Mouse (Mus musculus): ENCODE results near the gene Myo3b. TPM values are rescaled to one million over a fixed set of nuclear protein-coding genes. Genes with fewer than 3 reads are reported as not detected.

Myo3b gene
- polyA plus RNA-seq, 1 experiment from 2014 or later: 0.43 TPM

DNA sequence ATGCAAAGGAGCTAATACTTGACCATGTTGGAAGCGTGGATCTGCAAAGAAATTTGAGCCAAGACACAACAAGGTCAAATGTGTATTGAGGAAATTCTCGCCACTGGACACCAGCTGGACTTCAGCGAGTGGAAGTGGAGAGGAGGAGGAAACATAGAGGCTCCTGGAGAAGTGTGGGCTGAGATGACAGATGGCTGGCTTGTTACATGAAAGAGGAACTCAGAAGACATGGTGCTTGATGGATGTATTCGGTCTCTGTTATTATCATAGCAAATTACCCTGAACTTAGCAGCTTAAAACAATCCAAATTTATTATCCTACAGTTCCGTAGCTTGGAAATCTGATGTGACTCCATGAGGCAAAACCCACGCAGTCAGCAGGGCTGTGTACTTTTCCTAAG lies 148.1 kb downstream of the Myo3b start:
- Histone ChIP-seq H3K27me3 (ENCODE audit: control insufficient read depth, insufficient read depth, low read length) (no peaks in the 10 kb centered on the region), H3K4me3 (replicated peaks; ENCODE audit: low read depth, low read length) (no peak overlapping the region)

DNA sequence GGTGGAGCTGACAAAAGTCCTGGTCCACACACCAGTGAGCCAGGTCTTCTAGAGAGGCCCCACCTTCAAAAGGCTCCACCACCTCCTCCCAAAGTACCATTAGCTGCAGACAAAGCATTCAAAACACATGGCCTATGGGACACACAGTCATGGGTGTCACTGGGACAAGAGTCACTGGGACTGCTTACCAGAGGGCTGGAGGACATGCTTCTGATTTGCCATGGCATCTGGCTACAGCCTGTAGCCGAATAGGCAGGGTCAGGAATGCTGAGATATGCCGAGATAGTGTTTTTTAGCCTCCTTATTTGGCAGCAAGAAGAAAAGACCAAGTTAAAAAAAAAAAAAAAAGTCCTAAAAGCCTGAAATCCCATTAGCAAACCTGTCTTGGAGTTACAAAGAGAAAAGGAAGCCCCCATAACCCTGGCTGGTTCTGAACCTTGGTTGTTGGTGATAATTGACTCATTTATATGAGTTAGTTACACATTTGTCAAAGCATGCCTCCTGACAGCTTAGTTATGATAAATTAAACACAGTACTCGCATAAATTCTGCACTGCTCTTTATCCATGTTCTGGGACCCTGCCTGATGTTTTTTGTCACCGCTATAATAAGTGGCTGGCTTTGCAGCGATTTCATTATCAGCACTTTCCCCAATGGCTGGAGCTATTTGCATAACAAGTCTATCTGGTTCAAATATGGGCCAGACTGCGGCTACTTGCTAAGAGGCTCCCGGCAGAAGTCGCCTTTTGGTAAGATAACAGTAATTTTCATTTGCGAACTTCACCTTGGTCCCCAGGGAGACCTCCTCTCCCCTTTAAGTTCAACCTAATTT lies 156.7 kb downstream of the Myo3b start:
- ATAC-seq (ENCODE audit: low FRiP score, low TSS enrichment): peak; percentile 78; the same call in 1 of the 2 replicates
- H3K27ac ChIP-seq (replicated peaks; ENCODE audit: low read depth, low read length): peak overlapping the region; percentile 76
- 20% methylated on average over 9 of the region's 9 CpGs for WGBS
- no peaks in the 10 kb centered on the region; the same call in 1 of the 2 replicates for H3K27me3 ChIP-seq (ENCODE audit: control insufficient read depth, insufficient read depth, low read length)
- peaks cover 24% of the 10 kb centered on the region for H3K4me1 ChIP-seq (ENCODE audit: control insufficient read depth, insufficient read depth, low read length)
- no peak overlapping the region for H3K4me3 ChIP-seq (replicated peaks; ENCODE audit: low read depth, low read length)
- no peaks in the 10 kb centered on the region for H3K36me3 ChIP-seq (ENCODE audit: control insufficient read depth, insufficient read depth, low read length)
- DNase-seq: peak; percentile 74
- no peaks in the 10 kb centered on the region for H3K9me3 ChIP-seq (ENCODE audit: control insufficient read depth, low read length)
- no peak overlapping the region for H3K4me2 ChIP-seq (ENCODE audit: low read length)
- H3K9ac ChIP-seq (replicated peaks; ENCODE audit: low read length): no peak overlapping the region

More for the DNA sequence above, 148.1 kb downstream of the Myo3b start:
- ATAC-seq (ENCODE audit: low FRiP score, low TSS enrichment) (no peak), DNase-seq (no peak)
- H3K36me3 ChIP-seq (ENCODE audit: control insufficient read depth, insufficient read depth, low read length): no peaks in the 10 kb centered on the region
- WGBS: 92% methylated on average over 6 of the region's 6 CpGs
- H3K4me2 ChIP-seq (ENCODE audit: low read length): no peak overlapping the region
- H3K9ac ChIP-seq (replicated peaks; ENCODE audit: low read length): no peak overlapping the region
- peaks cover 5% of the 10 kb centered on the region; the same call in 1 of the 2 replicates for H3K4me1 ChIP-seq (ENCODE audit: control insufficient read depth, insufficient read depth, low read length)
- H3K9me3 ChIP-seq (ENCODE audit: control insufficient read depth, low read length): no peaks in the 10 kb centered on the region
- no peak overlapping the region for H3K27ac ChIP-seq (replicated peaks; ENCODE audit: low read depth, low read length)

DNA sequence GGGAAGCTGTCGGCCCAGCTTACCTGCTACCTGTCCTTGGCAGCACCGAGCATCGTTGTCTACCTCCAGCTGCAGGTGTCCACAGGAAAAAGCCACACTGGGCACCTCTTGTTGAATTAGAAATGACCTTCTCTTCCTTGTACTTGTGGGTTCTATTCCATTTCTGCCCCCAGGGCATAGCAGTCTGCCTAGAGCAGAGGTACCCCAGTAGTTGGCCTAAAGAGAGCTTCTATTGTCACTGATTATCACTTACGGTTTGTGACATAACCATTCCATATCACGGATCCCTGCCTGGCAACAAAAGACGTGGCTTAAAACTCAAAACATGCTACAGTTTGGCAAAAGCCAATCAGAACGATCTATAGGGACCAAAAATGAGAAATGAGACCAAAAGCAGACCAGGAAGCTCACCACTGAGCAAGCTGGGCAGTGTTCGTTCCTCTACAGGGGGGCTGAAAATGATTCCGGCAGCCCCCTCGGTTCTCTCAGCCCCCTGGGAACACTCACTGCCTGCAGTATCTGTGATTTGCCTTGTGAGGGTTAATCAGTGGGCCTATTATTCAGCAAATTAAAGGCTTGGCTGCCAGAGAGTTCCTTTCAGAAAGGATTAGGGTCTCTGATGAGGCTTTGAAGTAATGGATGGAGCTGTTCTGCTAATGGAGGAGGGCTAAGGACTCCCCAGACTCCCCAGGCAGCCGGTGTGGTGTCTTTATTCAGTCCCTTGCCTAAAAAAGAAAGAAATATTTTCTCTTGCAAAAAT lies 163.1 kb downstream of the Myo3b start:
- Histone ChIP-seq H3K27ac (replicated peaks; ENCODE audit: low read depth, low read length) (peak overlapping the region; percentile 75), H3K27me3 (ENCODE audit: control insufficient read depth, insufficient read depth, low read length) (no peaks in the 10 kb centered on the region), H3K4me2 (ENCODE audit: low read length) (peak overlapping the region; percentile 40), H3K9ac (replicated peaks; ENCODE audit: low read length) (no peak overlapping the region; the same call in 1 of the 2 replicates), H3K4me1 (ENCODE audit: control insufficient read depth, insufficient read depth, low read length) (peaks cover 33% of the 10 kb centered on the region), H3K9me3 (ENCODE audit: control insufficient read depth, low read length) (no peaks in the 10 kb centered on the region), H3K36me3 (ENCODE audit: control insufficient read depth, insufficient read depth, low read length) (no peaks in the 10 kb centered on the region), H3K4me3 (replicated peaks; ENCODE audit: low read depth, low read length) (no peak overlapping the region)
- peak; percentile 84 for ATAC-seq (ENCODE audit: low FRiP score, low TSS enrichment)
- peak; percentile 86 for DNase-seq
- WGBS: 11% methylated on average over 11 of the region's 11 CpGs

DNA sequence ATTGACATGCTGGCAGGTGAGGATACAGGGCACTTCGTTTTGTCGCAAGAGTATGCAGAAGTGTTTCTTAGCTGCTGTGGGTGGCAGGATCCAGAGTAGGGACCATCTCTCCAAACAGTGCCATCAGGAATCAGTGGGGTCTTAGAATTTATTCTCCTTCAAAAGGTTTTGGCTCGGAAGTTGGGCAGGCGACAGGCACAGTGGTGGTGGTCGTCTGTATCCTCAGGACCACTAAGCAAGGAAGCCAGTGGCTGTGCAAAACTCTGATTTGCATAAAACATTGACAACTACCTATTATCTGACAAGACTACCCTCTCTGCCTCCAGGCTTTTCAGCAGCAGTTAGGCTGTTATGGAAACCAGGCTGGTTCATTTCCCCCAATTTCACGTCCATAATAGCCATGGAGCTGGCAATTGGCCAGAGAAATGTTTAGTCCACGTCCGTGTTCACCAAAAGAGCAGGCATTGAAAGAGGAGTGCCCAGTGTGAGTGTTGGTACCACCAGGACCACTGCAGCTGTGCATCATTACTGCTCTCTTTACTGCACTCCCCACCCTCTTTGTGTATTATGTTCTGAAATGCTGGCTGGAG lies 163.7 kb downstream of the Myo3b start:
- ATAC-seq (ENCODE audit: low FRiP score, low TSS enrichment) (peak; percentile 73), DNase-seq (peak; percentile 82)
- Histone ChIP-seq H3K36me3 (ENCODE audit: control insufficient read depth, insufficient read depth, low read length) (no peaks in the 10 kb centered on the region), H3K27me3 (ENCODE audit: control insufficient read depth, insufficient read depth, low read length) (no peaks in the 10 kb centered on the region), H3K27ac (replicated peaks; ENCODE audit: low read depth, low read length) (peak overlapping the region; percentile 75), H3K4me2 (ENCODE audit: low read length) (peak overlapping the region; percentile 40), H3K9me3 (ENCODE audit: control insufficient read depth, low read length) (no peaks in the 10 kb centered on the region), H3K4me1 (ENCODE audit: control insufficient read depth, insufficient read depth, low read length) (peaks cover 29% of the 10 kb centered on the region), H3K9ac (replicated peaks; ENCODE audit: low read length) (no peak overlapping the region), H3K4me3 (replicated peaks; ENCODE audit: low read depth, low read length) (no peak overlapping the region)
- 3% methylated on average over 8 of the region's 8 CpGs for WGBS

DNA sequence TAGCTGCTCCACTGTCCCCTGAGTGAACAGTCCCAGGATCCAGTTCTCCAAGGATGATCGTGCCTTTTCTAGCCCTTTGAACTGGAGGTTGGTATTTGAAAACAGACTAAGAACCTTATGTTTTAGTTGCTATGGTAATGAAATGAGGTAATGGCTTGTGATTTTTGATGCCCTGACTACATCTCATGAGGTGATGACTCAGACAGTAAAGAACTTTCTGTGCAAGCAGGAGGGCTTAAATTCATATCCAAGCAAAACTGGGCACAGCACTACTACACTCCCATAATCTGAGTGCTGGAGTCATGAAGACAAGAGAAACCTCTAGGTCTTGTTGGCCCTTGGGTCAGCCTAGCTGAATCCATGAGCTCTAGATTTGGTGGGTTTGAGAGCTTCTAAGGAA lies 169.5 kb downstream of the Myo3b start:
- no peaks in the 10 kb centered on the region for H3K36me3 ChIP-seq (ENCODE audit: control insufficient read depth, insufficient read depth, low read length)
- ATAC-seq (ENCODE audit: low FRiP score, low TSS enrichment) (no peak), DNase-seq (no peak)
- 93% methylated on average over 1 of the region's 1 CpGs for WGBS
- no peaks in the 10 kb centered on the region for H3K9me3 ChIP-seq (ENCODE audit: control insufficient read depth, low read length)
- peaks cover 4% of the 10 kb centered on the region for H3K4me1 ChIP-seq (ENCODE audit: control insufficient read depth, insufficient read depth, low read length)
- H3K9ac ChIP-seq (replicated peaks; ENCODE audit: low read length): no peak overlapping the region
- H3K27me3 ChIP-seq (ENCODE audit: control insufficient read depth, insufficient read depth, low read length): no peaks in the 10 kb centered on the region
- H3K4me3 ChIP-seq (replicated peaks; ENCODE audit: low read depth, low read length): no peak overlapping the region
- no peak overlapping the region for H3K27ac ChIP-seq (replicated peaks; ENCODE audit: low read depth, low read length)
- no peak overlapping the region for H3K4me2 ChIP-seq (ENCODE audit: low read length)

DNA sequence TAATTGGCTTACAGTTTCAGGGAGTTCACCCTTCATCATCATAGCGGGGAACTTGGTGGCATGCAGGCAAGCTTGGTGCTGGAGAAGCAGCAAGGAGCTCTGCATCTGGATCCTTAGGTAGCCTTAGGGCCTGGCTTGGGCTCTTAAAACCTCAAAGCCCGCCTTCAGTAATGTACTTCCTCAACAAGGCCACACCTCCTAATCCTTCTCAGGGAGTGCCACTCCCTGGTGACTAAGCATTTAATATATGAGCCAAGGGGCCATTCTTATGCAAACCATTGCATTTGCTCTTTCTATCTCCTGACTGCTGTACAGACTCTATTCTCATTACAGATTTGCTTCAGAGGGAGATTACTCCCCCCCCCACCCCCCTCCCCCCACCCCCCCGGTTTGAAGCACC lies 170.9 kb downstream of the Myo3b start:
- Histone ChIP-seq H3K4me3 (replicated peaks; ENCODE audit: low read depth, low read length) (no peak overlapping the region), H3K4me2 (ENCODE audit: low read length) (no peak overlapping the region), H3K27me3 (ENCODE audit: control insufficient read depth, insufficient read depth, low read length) (no peaks in the 10 kb centered on the region), H3K36me3 (ENCODE audit: control insufficient read depth, insufficient read depth, low read length) (no peaks in the 10 kb centered on the region), H3K9me3 (ENCODE audit: control insufficient read depth, low read length) (no peaks in the 10 kb centered on the region), H3K27ac (replicated peaks; ENCODE audit: low read depth, low read length) (peak overlapping the region; percentile 2; the same call in 1 of the 2 replicates), H3K9ac (replicated peaks; ENCODE audit: low read length) (no peak overlapping the region), H3K4me1 (ENCODE audit: control insufficient read depth, insufficient read depth, low read length) (peaks cover 3% of the 10 kb centered on the region; the same call in 1 of the 2 replicates)
- 79% methylated on average over 3 of the region's 3 CpGs for WGBS
- no peak for DNase-seq
- ATAC-seq (ENCODE audit: low FRiP score, low TSS enrichment): no peak

DNA sequence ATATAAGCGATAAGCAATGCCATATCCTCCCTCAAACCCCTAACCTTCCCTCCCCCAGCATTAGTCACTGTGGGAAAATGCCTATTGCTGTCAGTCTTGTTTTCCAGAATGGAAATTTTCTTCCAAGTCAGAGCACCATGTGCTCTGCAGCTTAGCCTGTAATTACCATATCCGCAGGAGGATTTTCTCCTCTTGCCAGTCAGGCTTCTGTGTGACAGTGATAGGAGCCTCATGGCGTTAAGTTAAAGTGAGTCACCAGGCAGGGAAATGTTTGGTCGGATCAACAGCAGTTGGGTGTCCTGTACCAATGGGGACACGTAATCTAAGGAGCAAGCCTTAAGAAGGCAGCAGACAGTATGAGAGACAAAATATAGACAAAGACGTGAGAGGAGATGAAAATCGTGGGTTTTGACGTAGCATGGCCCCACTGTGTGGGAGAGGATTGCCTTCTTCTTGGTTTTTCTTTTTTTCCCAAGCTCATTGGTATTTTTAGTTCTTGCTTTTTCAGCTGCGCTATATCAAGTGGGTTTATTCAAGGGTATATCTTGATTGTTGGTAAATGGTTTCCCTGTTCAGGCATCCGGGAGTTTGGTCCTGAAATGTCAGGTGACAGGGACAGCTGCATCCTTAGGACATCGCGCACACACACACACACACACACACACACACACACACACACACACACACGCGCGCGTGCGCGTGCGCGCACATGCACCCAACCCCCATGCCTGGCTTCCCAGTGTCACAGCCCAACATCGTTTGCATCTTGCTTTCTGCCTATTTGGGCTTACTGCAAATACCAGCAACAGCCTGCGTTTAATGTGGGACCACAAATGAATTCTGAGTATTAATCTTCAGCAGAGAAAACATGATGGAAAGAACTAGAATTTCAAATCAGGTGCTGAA lies 171.8 kb downstream of the Myo3b start:
- H3K4me3 ChIP-seq (replicated peaks; ENCODE audit: low read depth, low read length): no peak overlapping the region
- H3K27me3 ChIP-seq (ENCODE audit: control insufficient read depth, insufficient read depth, low read length): no peaks in the 10 kb centered on the region
- no peaks in the 10 kb centered on the region for H3K9me3 ChIP-seq (ENCODE audit: control insufficient read depth, low read length)
- ATAC-seq (ENCODE audit: low FRiP score, low TSS enrichment) (peak; percentile 58), DNase-seq (peak; percentile 67)
- H3K36me3 ChIP-seq (ENCODE audit: control insufficient read depth, insufficient read depth, low read length): no peaks in the 10 kb centered on the region
- H3K4me2 ChIP-seq (ENCODE audit: low read length): no peak overlapping the region
- no peak overlapping the region for H3K9ac ChIP-seq (replicated peaks; ENCODE audit: low read length)
- 66% methylated on average over 22 of the region's 22 CpGs for WGBS
- H3K27ac ChIP-seq (replicated peaks; ENCODE audit: low read depth, low read length): peak overlapping the region; percentile 45
- H3K4me1 ChIP-seq (ENCODE audit: control insufficient read depth, insufficient read depth, low read length): peaks cover 7% of the 10 kb centered on the region; the same call in 1 of the 2 replicates

DNA sequence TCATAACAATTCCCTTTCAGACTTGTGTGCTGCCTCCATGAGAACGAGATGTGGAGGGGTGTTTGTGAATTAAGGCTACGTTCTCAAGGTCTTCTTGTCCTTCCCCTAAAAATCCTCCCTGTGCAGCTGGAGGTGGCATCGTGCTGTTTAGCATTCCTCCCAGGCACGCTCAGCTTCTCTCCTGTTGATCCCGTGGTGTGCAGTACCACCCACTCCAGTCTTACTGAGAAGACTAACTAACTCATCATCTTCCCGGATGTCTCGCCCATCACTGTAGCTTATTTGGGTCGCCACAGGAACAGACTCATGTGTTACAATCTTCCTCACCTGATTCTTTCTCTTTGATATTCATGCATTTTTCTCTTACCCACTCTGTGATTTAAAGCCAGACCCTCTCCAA lies 175.5 kb downstream of the Myo3b start:
- no peak for ATAC-seq (ENCODE audit: low FRiP score, low TSS enrichment)
- no peaks in the 10 kb centered on the region for H3K36me3 ChIP-seq (ENCODE audit: control insufficient read depth, insufficient read depth, low read length)

More for the DNA sequence above, 175.5 kb downstream of the Myo3b start:
- 67% methylated on average over 8 of the region's 8 CpGs for WGBS
- Histone ChIP-seq H3K27me3 (ENCODE audit: control insufficient read depth, insufficient read depth, low read length) (no peaks in the 10 kb centered on the region), H3K9me3 (ENCODE audit: control insufficient read depth, low read length) (no peaks in the 10 kb centered on the region), H3K4me1 (ENCODE audit: control insufficient read depth, insufficient read depth, low read length) (peaks cover 8% of the 10 kb centered on the region; the same call in 1 of the 2 replicates), H3K27ac (replicated peaks; ENCODE audit: low read depth, low read length) (no peak overlapping the region), H3K4me2 (ENCODE audit: low read length) (no peak overlapping the region), H3K9ac (replicated peaks; ENCODE audit: low read length) (no peak overlapping the region), H3K4me3 (replicated peaks; ENCODE audit: low read depth, low read length) (no peak overlapping the region)
- no peak for DNase-seq

Data from midbrain, embryonic 14.5 days (tissue).